Mouse (Mus musculus): ENCODE measurements around the gene Sub1.
A peak's percentile ranks its signal among the peaks of the same experiment; 100 is the strongest.

Gene Sub1

DNA sequence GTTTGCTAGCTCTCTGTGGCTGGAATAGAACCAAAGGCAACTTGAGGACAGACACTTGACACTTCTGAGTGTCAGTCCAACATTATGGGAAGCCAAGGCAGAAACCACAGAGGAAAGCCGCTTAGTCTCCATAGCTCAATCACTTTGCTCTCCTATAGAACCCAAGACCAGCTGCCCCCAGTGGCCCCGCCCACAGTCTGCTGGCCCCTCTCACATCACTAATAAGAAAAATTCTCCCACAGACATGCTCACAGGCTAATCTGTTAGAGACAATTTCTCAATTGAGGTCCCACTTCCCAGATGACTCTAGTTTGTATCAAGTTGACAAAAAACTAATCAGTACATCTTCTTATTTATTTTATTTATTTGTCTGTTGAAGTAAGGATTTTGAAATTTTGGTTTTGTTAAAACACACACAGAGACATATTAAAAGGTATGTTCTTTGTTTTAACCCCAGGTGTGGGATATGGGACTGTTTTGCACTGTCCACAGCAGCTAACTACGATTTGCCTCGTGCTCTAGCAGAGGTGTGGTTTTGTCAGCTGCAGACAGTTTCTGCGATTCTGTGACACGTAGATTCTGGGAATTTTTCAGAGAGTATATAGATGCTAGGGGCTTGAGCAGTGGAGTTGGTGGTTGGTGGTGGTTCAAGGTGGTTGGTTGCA, 16.9 kb upstream of the Sub1 start:
- no peak for DNase-seq (ENCODE audit: low read depth)

GRCm38 (mm10) chr15:12010602-12011044, 13.8 kb upstream of the Sub1 start:
- no peak for DNase-seq (ENCODE audit: low read depth)

GRCm38 (mm10) chr15:12009712-12010601, 13.2 kb upstream of the Sub1 start:
- no peak for DNase-seq (ENCODE audit: low read depth)

DNA sequence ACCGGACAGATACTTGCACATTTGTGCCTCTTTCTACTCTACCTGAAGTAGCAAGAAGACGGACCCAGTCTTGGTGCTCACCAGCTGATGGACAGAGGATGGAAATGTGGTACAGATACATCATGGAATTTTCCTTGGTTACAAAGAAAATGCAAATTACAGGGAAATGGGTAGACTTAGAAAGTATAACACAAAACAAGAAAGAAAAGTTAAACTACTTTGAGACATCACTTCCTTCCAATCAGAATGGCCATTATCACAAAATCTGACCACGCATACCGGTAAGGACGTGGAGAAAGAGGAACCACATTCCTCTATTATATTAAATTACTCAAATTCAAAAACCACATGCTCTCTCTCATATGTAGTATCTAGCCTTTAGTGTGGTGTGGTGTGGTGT, 12.1 kb upstream of the Sub1 start:
- no peak for DNase-seq (ENCODE audit: low read depth)

DNA sequence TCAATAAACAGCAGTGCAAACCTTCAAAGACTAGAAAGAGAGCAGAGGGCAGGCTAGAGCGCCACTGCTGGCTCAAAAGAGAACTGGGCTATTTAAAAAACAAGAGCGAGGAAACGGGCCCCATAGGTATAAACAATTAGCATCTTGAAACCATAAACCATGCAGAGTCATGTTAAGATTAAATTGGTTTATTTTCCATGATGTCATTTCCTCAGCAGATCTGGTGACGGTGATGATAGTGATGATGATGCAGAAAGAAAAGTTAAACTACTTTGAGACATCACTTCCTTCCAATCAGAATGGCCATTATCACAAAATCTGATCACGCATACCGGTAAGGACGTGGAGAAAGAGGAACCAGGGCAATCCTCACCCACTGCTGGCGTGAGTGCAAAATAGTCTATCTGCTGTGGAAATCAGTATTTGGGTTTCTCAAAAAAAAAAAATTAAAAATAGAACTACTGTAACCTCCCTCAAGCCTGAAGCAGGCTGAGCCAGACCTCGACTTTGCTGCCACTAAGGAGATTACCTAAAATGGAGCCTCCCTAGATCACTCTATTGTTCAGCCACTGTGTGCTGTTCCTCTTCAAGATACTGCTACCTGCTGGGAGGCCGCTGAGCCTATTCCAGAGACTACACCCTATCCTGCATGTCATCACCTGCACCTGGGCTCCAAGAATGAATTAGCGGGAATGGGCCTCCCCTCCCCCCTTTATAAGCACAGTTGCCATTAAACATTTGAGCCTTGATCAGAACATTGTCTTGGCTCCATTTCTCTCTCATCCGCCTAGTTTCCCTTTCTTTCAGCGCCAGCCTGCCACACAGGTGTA, 11.4 kb upstream of the Sub1 start:
- no peak for DNase-seq (ENCODE audit: low read depth)

DNA sequence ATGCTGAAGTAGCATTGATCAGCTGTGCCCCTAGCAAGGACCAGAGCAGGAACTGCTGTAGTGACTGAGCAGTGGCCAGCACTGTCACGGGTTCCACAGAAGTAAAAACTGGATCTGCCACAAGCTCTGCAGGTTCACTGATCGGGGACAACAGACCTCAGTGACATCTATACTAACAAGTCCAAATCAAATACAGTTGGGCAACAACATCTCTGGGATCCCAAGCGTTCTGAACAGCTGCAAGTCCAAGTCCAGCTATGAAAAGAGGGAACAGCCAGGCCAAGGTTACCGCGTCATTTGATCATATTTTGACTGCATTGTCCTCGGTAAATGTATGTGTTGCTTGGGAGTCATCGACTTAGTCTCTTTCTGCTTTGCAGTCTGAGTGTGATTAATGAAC, 10.6 kb upstream of the Sub1 start:
- no peak for DNase-seq (ENCODE audit: low read depth)

DNA sequence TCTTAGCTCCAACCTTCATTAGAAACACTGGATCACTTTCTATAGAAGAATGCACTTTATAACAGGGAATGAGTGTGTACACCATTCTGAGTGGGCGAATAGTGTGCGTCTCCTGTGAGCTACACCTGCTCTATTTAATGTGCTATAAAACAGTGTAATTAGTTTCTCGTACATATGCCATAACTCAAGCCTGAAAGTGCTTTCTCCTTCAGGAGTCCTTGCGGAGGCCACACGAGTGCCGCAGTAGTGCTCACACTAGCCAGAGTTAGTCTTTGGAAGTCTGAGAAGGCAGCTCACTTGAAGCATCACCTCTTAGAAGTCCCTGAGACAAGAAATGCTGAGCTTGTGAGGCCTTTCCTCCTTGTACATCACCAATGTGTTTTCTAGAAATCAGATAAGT, 9.4 kb upstream of the Sub1 start:
- no peak for DNase-seq (ENCODE audit: low read depth)

- peak; percentile 84 for DNase-seq (ENCODE audit: low read depth)
These were observed 975 bp downstream of the Sub1 start for GRCm38 (mm10) chr15:11995815-11996201.

DNA sequence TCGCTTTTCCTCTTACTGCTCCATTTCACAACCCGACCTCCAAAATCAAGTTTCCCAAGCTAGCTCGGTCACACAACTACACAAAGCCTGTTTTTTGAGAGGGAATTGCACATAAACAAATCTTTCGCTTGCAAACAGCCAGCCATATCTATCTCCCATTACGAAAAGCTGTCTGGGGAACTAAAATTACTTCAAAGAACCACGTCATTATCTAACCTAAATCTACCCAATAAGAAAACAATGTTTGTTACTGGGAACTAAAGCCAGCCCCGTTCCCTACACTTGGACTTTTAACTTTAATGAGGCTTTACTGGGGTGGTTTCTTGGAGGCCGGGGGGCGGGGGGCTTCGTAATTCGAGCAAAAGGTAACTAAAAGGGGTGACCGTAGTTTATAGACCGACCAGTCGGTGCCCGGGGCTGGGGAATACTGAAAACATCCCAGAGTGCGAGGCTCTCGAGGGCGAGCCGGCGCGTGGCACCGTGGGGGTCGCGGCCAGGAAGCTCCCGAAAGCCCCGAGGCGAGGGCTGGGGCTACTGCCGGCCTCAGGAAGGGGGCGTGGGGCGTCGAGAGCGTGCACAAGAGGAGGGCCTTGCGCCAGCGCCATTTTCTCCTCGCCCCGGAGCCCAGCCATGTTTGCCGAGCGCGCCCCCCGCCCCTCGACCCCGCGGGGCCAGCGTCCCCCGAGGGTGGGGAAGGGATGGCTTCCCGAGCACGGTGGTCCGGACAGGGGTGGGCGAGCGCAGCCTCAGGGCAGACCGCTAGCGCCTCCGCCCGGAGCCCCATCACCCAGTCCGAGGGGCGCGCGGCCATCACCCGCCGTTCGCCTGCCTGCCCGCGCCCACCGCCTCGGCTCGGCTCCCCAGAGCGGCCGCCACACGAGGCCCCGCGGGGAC, 1.6 kb downstream of the Sub1 start:
- DNase-seq (ENCODE audit: low read depth) = no peak

- DNase-seq (ENCODE audit: low read depth) = no peak
These were observed 2.8 kb downstream of the Sub1 start for GRCm38 (mm10) chr15:11994006-11994405.

- no peak for DNase-seq (ENCODE audit: low read depth)
These were observed 5.2 kb downstream of the Sub1 start for GRCm38 (mm10) chr15:11991552-11992113.

- DNase-seq (ENCODE audit: low read depth) = no peak
These were observed 8.2 kb downstream of the Sub1 start for GRCm38 (mm10) chr15:11988580-11988979.

DNA sequence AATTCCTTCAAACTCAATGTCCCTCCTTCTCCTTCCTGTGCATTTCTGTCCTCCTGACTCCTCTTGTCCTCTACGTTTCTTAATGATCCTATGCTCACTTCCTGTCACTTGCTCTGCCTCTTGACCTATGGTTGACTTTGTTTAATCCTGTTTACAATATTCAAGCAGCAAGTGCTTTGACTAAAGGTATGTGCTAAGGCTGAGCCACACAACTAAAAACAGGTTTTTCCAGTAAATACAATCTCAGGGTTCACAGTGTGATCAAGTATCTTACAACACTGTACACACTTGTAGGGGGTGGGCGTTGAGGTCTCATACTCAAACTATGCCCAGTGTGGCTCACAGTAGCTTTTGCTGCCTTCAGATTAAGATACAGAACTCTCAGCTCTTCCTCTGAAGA, 8.9 kb downstream of the Sub1 start:
- no peak for DNase-seq (ENCODE audit: low read depth)

- DNase-seq (ENCODE audit: low read depth) = no peak
These were observed 14.8 kb downstream of the Sub1 start for GRCm38 (mm10) chr15:11981985-11982384.

DNA sequence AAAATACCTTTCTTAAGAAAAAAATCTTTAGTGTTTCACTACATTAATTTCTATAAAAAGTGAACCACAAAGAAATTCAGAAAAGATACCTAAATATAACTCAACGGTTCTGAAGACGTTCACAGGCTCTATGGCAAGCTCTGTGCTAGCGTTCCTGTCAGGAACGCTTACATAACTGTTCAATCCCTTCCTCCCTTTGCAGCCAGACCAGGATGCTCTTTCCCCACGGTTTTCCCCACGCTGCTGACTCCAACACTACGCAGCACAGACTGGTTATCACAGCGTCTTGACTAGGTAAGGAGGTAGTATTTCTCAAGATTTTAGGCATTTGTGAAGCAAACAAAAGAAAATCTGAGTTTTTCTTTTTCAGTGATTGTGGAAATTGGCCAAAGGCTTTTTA, 15.3 kb downstream of the Sub1 start:
- no peak for DNase-seq (ENCODE audit: low read depth)

GRCm38 (mm10) chr15:11978175-11978574, 18.6 kb downstream of the Sub1 start:
- DNase-seq (ENCODE audit: low read depth) = no peak

DNA sequence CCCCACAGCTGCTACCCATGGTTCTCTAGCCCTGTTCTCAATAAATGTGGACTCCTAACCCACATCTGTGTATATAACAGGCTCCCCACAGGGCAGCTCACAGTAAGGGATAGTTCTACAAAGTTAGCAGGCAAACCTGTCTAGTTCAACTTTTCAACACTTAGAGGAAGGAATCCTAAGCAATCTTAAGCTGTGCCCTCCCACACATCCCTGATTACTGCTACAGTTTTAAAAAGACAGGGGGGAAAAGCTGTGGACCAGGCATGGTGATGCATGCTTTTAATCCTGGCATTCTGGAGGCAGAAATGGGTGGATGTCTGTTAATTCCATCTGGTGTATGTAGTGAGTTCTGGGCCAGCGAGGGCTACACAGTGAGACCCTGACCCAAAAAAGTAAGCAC, 19.7 kb downstream of the Sub1 start:
- DNase-seq (ENCODE audit: low read depth) = no peak

- no peak for DNase-seq (ENCODE audit: low read depth)
These were observed 20.9 kb downstream of the Sub1 start for GRCm38 (mm10) chr15:11975836-11976235.

- DNase-seq (ENCODE audit: low read depth) = peak; percentile 73
These were observed 24.8 kb downstream of the Sub1 start for GRCm38 (mm10) chr15:11971854-11972420.

DNA sequence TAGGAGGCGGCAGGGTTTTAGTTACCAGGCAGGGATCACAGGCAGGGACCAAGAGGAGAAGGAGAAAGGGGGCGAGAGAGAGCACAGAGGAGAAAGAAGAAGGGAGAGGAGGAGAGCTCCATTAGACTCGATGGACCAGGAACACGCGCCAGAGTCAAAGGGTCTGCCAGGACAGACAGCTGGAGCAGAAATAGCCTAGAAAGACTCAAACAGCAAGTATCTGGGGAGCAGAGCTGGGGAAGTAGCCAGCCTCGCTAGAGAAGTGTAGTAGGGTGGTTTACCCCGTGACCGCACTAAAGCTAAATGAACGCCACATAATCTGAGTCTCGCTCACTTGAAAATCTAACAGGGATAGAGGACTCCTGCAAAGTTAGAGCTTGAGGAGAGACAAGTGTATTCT, 26.2 kb downstream of the Sub1 start:
- no peak for DNase-seq (ENCODE audit: low read depth)

GRCm38 (mm10) chr15:11968851-11969250, 27.9 kb downstream of the Sub1 start:
- no peak for DNase-seq (ENCODE audit: low read depth)

Data from c-Kit-positive CD71-negative TER-119-negative erythroid progenitor cells, embryonic 14.5 days (primary cell).